Mouse (Mus musculus) cerebellum, postnatal 4 days (tissue): ENCODE measurements around the gene Rassf3.

Experiments used
- DNase-seq, 2 experiments: peaks; one replicate each; pipeline ENCODE4 v3.0.0; 2022; ENCODE audit warnings: low spot score in 2 of 2, mixed read lengths in 1 of 2

Rassf3 gene

GRCm38 (mm10) chr10:121403104-121403503 is 73.0 kb downstream of the Rassf3 start:
- no peak for DNase-seq

GRCm38 (mm10) chr10:121401005-121401404 is 75.1 kb downstream of the Rassf3 start:
- no peak for DNase-seq

GRCm38 (mm10) chr10:121398599-121398998 is 77.5 kb downstream of the Rassf3 start:
- DNase-seq, result no peak

GRCm38 (mm10) chr10:121395542-121396176 is 80.5 kb downstream of the Rassf3 start:
- no peak for DNase-seq

GRCm38 (mm10) chr10:121394789-121395325 is 81.3 kb downstream of the Rassf3 start:
- DNase-seq, result no peak

DNA sequence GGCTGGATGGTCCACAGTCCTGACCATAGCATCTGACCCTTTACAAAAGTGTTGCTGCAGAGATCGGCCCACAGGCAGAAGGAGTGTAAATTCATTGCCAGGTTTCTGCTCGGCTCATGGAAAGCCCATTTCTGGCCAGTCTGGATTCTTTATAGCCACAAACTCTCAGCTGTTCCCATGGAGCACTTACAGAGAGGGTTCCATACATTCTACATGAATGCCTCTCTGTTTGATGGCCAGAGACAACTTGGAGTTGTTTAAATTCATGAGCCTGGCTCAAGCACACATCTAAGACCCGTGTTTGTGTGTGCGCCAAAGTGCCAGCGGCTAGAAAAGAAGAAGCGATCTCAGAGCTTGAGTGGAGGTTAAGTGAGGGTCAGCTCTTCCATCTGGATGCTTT is 81.9 kb downstream of the Rassf3 start:
- no peak for DNase-seq

DNA sequence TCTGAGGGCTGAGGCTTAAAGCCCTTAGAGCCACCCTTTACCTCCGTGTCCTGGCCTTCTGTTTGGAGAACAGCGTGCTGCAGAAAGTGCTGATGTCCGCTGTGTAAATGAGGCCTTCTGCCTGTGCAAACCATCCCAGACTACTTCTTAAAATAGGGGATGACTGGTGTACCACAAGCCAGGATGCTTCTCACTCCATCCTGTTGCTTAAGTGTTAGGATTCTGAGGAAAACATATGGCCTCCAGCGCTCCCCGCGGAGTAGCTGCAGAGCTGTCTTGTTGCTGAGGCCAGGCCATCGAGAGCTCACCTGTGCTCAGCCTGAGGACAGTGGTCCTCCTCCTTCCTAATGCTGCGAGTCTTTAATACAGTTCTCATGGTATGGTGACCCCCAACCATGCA is 84.2 kb downstream of the Rassf3 start:
- DNase-seq, result no peak

DNA sequence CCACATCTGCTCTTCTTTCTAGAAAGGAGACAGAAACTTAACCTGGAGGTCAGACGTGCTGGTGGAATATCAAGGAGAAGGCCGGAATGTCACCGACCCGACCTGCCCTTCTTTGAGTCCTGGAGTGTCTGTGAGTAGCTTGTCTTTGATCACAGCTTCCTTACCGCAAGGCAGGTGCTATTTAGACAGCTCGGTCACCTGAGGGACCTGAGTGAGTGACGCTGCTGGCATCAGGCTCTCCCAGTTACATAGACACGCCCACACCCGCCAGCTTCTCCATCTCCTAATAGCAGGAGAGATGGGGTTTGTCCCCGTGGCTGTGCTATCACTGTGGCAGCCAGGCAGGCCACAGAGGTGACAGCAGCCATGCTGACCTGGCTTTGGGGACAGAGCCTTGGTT is 85.5 kb downstream of the Rassf3 start:
- no peak for DNase-seq

DNA sequence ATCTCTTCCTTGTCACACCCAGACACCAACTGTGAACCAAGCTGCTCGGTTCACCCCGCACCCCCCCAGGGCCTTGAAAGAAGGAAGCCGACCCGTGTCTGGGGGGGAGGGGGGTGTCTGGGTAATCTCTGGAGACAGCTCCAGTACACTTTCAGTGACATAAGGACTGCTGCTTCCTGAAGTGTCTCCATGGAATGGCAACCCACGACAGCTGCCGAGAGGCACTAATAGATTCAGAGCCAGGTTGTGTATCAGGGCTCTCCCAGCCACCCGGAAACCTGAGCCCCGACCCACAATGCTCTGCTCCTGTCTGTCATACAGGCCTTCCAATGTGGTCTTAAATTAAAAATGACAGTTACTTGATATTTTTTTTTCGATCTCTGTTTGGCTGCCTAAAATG is 89.8 kb downstream of the Rassf3 start:
- no peak for DNase-seq

- DNase-seq, result no peak
These were observed 90.5 kb downstream of the Rassf3 start for GRCm38 (mm10) chr10:121385695-121386094.

DNA sequence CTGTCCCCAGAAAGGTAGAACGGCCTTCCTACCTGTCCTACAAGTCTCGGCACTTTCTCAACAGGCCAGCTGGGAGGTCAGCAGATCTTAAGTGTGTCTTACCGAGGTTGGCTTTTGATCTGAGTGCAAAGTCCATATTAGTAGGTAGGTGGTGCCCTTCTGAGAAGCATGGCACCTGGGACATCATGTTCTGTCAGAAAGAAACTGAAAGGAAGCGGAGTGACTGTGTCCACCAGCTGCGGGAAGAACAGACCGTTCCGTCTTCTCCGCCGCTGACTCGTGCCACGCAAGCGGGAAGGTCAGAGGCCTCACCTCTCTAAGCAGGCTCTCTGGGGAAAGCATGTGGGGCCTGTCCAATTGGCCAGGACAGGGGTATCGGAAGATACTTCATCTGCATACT is 91.4 kb downstream of the Rassf3 start:
- no peak for DNase-seq

- DNase-seq, result no peak
These were observed 94.9 kb downstream of the Rassf3 start for GRCm38 (mm10) chr10:121381280-121381679.

- no peak for DNase-seq
These were observed 96.8 kb downstream of the Rassf3 start for GRCm38 (mm10) chr10:121379387-121379786.

- DNase-seq, result no peak
These were observed 99.4 kb downstream of the Rassf3 start for GRCm38 (mm10) chr10:121376530-121377271.

DNA sequence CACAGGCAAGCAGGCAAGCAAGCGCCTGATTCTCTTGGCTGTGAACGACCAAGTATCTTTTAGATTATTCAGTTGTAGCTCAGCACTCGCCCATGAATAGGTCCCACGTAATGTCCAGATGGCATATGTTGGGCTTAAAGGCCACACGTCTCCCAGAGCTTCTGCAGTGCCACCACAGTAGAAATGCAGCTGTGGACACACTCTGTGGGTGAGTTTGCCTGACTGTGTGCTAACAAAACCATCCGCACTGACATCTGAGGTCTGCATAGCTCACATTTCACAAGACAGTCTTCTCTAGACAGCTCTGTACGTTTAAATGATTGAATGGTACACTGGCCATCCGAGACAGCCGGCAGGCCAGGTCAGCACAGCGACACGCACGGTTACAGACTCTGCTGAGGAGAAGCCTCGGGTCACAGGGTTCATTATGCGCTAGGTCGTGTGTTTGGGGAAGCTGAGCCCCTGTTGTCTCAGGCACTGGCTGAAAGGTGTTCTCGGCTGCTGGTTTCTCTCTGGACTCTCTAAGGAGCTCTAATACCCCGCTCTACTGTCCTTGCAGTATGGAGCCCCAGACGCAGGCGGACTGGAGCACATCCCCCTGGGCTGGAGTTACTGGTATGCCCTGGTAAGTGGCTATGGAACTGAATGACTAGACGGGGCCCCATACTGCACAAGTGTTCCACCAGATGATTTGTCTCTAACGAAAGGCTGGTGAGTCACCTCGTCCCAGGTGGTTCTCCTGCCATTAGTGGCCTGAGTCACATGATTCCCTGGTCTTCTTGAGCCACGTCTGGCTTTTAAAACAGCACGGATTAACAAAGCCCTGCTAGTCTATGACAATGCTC is 100.3 kb downstream of the Rassf3 start:
- DNase-seq, result no peak

- no peak for DNase-seq
These were observed 101.2 kb downstream of the Rassf3 start for GRCm38 (mm10) chr10:121374693-121375620.

GRCm38 (mm10) chr10:121374013-121374412 is 102.1 kb downstream of the Rassf3 start:
- DNase-seq, result no peak

DNA sequence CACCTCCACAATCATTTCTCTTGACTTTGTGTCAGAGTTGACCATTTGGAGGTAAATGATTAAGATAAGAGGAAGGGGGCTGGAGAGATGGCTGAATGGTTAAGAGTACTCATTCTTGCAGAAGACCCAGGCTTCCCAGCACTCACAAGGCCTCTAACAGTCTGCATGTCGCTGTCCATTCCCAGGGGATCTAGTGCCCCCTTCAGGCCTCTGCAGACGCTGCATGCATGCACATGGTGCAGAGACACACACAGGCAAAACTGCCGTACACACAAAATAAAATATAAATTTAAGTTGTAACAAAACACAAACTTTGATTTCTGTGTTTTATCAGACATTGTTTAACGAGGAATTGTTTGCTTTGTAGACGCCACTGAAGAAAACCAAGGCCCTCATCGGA is 105.4 kb downstream of the Rassf3 start:
- DNase-seq, result no peak

DNA sequence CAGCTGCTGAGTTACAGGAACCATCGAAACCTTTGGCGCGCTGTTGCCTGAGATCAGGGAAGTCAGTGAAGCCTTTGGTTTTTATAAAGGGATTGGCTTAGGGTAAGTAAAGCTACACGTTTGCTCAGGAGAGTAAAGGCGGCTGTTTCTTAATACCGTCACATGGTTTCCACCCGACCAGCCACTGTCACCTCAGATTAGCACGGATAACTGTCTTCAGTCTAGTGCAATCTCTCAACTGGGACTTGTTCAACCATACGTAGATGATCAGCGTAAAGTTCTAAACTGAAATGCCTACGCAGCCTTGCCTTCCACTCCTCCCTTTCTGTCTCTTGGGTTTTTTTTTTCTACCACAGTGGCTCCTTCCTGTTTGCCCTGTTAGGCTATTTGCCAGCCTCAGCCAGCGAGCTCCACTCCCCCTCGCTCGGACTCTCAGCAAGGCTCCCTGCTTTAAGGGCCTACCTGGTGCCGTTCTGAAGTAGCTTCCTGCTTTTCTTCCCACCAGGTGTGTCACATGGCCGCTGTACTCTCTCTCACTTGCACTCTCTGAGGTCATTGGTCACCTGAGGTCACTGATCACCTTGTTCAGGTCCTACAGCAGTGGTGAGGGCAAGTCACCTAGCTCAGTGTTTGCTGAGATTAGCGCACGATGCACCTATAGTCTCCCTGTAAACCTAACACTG is 107.2 kb downstream of the Rassf3 start:
- DNase-seq, result no peak

DNA sequence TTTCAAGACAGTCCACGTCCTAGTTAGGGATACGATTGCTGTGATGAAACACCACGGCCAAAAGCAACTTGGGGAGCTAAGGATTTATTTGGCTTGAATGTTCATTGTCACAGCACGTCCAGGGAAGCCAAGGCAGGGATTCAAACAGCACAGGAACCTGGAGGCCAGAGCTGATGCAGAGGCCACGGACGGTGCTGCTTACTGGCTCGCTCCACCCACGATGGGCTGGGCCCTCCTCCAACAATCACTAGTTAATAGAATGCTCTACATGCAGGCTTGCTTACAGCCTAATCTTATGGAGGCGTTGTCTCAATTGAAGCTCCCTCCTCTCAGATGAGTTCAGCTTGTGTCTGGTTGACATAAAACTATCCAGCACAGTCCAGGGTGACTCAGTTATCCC is 108.4 kb downstream of the Rassf3 start:
- DNase-seq, result no peak

DNA sequence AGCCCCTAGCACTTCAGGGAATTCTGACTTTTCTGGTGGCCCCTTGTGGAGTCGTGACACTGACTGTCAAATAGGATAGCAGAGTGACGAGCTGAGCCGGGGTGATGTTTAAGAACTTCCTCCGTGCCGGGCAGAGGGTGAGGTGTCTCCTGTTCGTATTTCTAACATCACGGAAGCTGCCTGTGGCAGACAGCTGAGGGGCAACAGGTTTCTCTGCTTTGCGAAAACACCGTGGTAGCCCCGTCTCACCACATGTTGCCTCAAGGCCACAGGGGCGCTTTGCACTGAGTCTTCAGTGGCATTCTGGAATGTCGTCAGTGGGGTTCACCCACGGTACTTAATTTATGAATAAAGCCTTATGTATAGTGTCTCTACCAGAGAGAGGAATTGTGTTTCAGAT is 108.9 kb downstream of the Rassf3 start:
- no peak for DNase-seq
